Mouse (Mus musculus) Muller cell, postnatal 12 days (primary cell): ENCODE measurements around the gene Rhou.

Experiments used
- DNase-seq: peaks from one replicate; pipeline ENCODE4 v3.0.0-alpha.2; 2015; ENCODE audit errors: inconsistent ontology term

Gene Rhou

GRCm38 (mm10) chr8:123696167-123696566 is 42.4 kb downstream of the Rhou start:
- no peak for DNase-seq

- no peak for DNase-seq
Measured at GRCm38 (mm10) chr8:123697329-123697728, 43.6 kb downstream of the Rhou start.

- DNase-seq = no peak
Measured at GRCm38 (mm10) chr8:123700399-123701070, 46.8 kb downstream of the Rhou start.

- DNase-seq = no peak
Measured at GRCm38 (mm10) chr8:123701952-123702587, 48.3 kb downstream of the Rhou start.

- no peak for DNase-seq
Measured at GRCm38 (mm10) chr8:123705376-123705775, 51.6 kb downstream of the Rhou start.

- no peak for DNase-seq
Measured at GRCm38 (mm10) chr8:123707137-123707536, 53.4 kb downstream of the Rhou start.

GRCm38 (mm10) chr8:123708729-123709128 is 55.0 kb downstream of the Rhou start:
- no peak for DNase-seq

- no peak for DNase-seq
Measured at GRCm38 (mm10) chr8:123710335-123710734, 56.6 kb downstream of the Rhou start.
